Mouse (Mus musculus) midbrain, embryonic 14.5 days (tissue): ENCODE data around the gene Runx1. TPM values are rescaled to one million over a fixed set of nuclear protein-coding genes. Genes with fewer than 3 reads are reported as not detected.
A peak's percentile ranks its signal among the peaks of the same experiment; 100 is the strongest.

Source experiments
- ATAC-seq: fragments of 200-750 bp; cut with Nextera tagmentation; 2 replicates; pipeline ENCODE4 v1.8.0; 2017; ENCODE audit warnings: moderate number of reproducible peaks, moderate library complexity; ENCODE audit not compliant: low FRiP score, low TSS enrichment
- DNase-seq: peaks from one replicate; pipeline ENCODE4 v3.0.0-alpha.2; 2015
- H3K27ac ChIP-seq: fragments of 300-500 bp; sonication (generic); replicated peaks from 2 replicates; pipeline ENCODE4 v1.5.1; 2014; ENCODE audit warnings: mild to moderate bottlenecking, low read depth, low read length, moderate library complexity
- H3K27me3 ChIP-seq: fragments of 300-500 bp; sonication (generic); 2 replicates; pipeline ENCODE4 v1.6.1; 2014; ENCODE audit warnings: low read length, control low read depth, mixed read lengths; ENCODE audit not compliant: control insufficient read depth, insufficient read depth
- H3K36me3 ChIP-seq: fragments of 300-500 bp; sonication (generic); 2 replicates; pipeline ENCODE4 v1.6.1; 2014; ENCODE audit warnings: low read length, control low read depth; ENCODE audit not compliant: control insufficient read depth, insufficient read depth
- H3K4me1 ChIP-seq: fragments of 300-500 bp; sonication (generic); 2 replicates; pipeline ENCODE4 v1.6.1; 2014; ENCODE audit warnings: mild to moderate bottlenecking, antibody characterized with exemption, low read length, control low read depth; ENCODE audit not compliant: control insufficient read depth, insufficient read depth
- H3K4me2 ChIP-seq: fragments of 300-500 bp; sonication (generic); 2 replicates; pipeline ENCODE4 v1.6.1; 2014; ENCODE audit warnings: mild to moderate bottlenecking, low read length, moderate library complexity
- H3K4me3 ChIP-seq: fragments of 300-500 bp; sonication (generic); replicated peaks from 2 replicates; pipeline ENCODE4 v1.5.1; 2014; ENCODE audit warnings: low read depth, low read length
- H3K9ac ChIP-seq: fragments of 300-500 bp; sonication (generic); replicated peaks from 2 replicates; pipeline ENCODE4 v1.6.1; 2014; ENCODE audit warnings: mild to moderate bottlenecking, low read length, moderate library complexity
- H3K9me3 ChIP-seq: fragments of 300-500 bp; sonication (generic); 2 replicates; pipeline ENCODE4 v1.6.1; 2016; ENCODE audit warnings: low read length, control low read depth, mixed read lengths; ENCODE audit not compliant: control insufficient read depth
- WGBS: fragments of 180-500 bp; shearing (Covaris S2); extraction: QIAGEN DNeasy Blood & Tissue Kit; methylation state at CpG from one replicate; pipeline ENCODE4 v1.1.7; 2014; 5-methylcytosine and 5-hydroxymethylcytosine counted together
- polyA plus RNA-seq: library from polyadenylated mRNA; unstranded; fragments of >200 nt; fragmentation: Nextera tagmentation; extraction: Ambion mirVana; gene quantifications from 2 replicates; pipeline ENCODE4 v1.2.1, GENCODE M21; 2014

The Runx1 gene
- polyA plus RNA-seq, 1 experiment from 2014 or later = 0.76 TPM

GRCm38 (mm10) chr16:92644315-92644714 is 181.6 kb downstream of the Runx1 start:
- Histone ChIP-seq H3K9me3 (no peaks in the 10 kb centered on the region), H3K4me2 (no peak overlapping the region), H3K4me3 (no peak overlapping the region), H3K36me3 (no peaks in the 10 kb centered on the region), H3K4me1 (no peaks in the 10 kb centered on the region), H3K27me3 (no peaks in the 10 kb centered on the region), H3K9ac (no peak overlapping the region), H3K27ac (no peak overlapping the region)
- ATAC-seq = no peak
- WGBS = 74% methylated on average over 10 of the region's 10 CpGs
- no peak for DNase-seq

- H3K27ac ChIP-seq = no peak overlapping the region
- no peaks in the 10 kb centered on the region for H3K9me3 ChIP-seq
- no peaks in the 10 kb centered on the region for H3K36me3 ChIP-seq
- ATAC-seq (no peak), DNase-seq (no peak)
- WGBS = 92% methylated on average over 8 of the region's 8 CpGs
- H3K4me2 ChIP-seq = no peak overlapping the region
- no peak overlapping the region for H3K4me3 ChIP-seq
- no peaks in the 10 kb centered on the region for H3K4me1 ChIP-seq
- no peak overlapping the region for H3K9ac ChIP-seq
- no peaks in the 10 kb centered on the region for H3K27me3 ChIP-seq
Observed at GRCm38 (mm10) chr16:92642283-92642682, 183.7 kb downstream of the Runx1 start.

- Histone ChIP-seq H3K27ac (no peak overlapping the region), H3K9me3 (no peaks in the 10 kb centered on the region), H3K36me3 (no peaks in the 10 kb centered on the region), H3K4me2 (no peak overlapping the region), H3K4me1 (no peaks in the 10 kb centered on the region), H3K27me3 (no peaks in the 10 kb centered on the region), H3K9ac (no peak overlapping the region), H3K4me3 (no peak overlapping the region)
- ATAC-seq (no peak), DNase-seq (no peak)
- WGBS = 69% methylated on average over 6 of the region's 6 CpGs
Observed at GRCm38 (mm10) chr16:92641053-92641452, 184.9 kb downstream of the Runx1 start.

- ATAC-seq (no peak), DNase-seq (no peak)
- no peak overlapping the region for H3K4me3 ChIP-seq
- H3K9me3 ChIP-seq = no peaks in the 10 kb centered on the region
- H3K27ac ChIP-seq = no peak overlapping the region
- no peak overlapping the region for H3K9ac ChIP-seq
- 81% methylated on average over 8 of the region's 8 CpGs for WGBS
- no peaks in the 10 kb centered on the region for H3K27me3 ChIP-seq
- H3K4me2 ChIP-seq = no peak overlapping the region
- no peaks in the 10 kb centered on the region for H3K36me3 ChIP-seq
- no peaks in the 10 kb centered on the region for H3K4me1 ChIP-seq
Observed at GRCm38 (mm10) chr16:92639093-92639492, 186.9 kb downstream of the Runx1 start.

GRCm38 (mm10) chr16:92637033-92637432 is 188.9 kb downstream of the Runx1 start:
- Histone ChIP-seq H3K36me3 (no peaks in the 10 kb centered on the region), H3K4me1 (no peaks in the 10 kb centered on the region)
- WGBS = 55% methylated on average over 5 of the region's 5 CpGs

GRCm38 (mm10) chr16:92632115-92632763 is 193.7 kb downstream of the Runx1 start:
- Histone ChIP-seq H3K27me3 (no peaks in the 10 kb centered on the region), H3K36me3 (no peaks in the 10 kb centered on the region), H3K4me3 (no peak overlapping the region), H3K4me1 (no peaks in the 10 kb centered on the region; the same call in 1 of the 2 replicates), H3K9me3 (no peaks in the 10 kb centered on the region), H3K27ac (no peak overlapping the region), H3K4me2 (no peak overlapping the region), H3K9ac (no peak overlapping the region)
- ATAC-seq = no peak
- WGBS = 14% methylated on average over 11 of the region's 11 CpGs
- DNase-seq = no peak

More at GRCm38 (mm10) chr16:92637033-92637432, 188.9 kb downstream of the Runx1 start:
- DNase-seq = no peak
- ATAC-seq = no peak
- H3K4me3 ChIP-seq = no peak overlapping the region
- H3K9me3 ChIP-seq = no peaks in the 10 kb centered on the region
- H3K27ac ChIP-seq = no peak overlapping the region
- H3K27me3 ChIP-seq = no peaks in the 10 kb centered on the region
- no peak overlapping the region for H3K9ac ChIP-seq
- no peak overlapping the region for H3K4me2 ChIP-seq

GRCm38 (mm10) chr16:92631637-92632036 is 194.3 kb downstream of the Runx1 start:
- Histone ChIP-seq H3K9ac (no peak overlapping the region), H3K27ac (no peak overlapping the region), H3K4me3 (no peak overlapping the region), H3K36me3 (no peaks in the 10 kb centered on the region), H3K4me2 (no peak overlapping the region), H3K4me1 (no peaks in the 10 kb centered on the region; the same call in 1 of the 2 replicates), H3K27me3 (no peaks in the 10 kb centered on the region), H3K9me3 (no peaks in the 10 kb centered on the region)
- ATAC-seq = no peak
- 31% methylated on average over 6 of the region's 6 CpGs for WGBS
- DNase-seq = peak; percentile 29

- H3K4me1 ChIP-seq = no peaks in the 10 kb centered on the region; the same call in 1 of the 2 replicates
- 74% methylated on average over 5 of the region's 5 CpGs for WGBS
- no peak overlapping the region for H3K4me2 ChIP-seq
- no peak overlapping the region for H3K4me3 ChIP-seq
- no peak overlapping the region for H3K9ac ChIP-seq
- H3K27me3 ChIP-seq = no peaks in the 10 kb centered on the region
- H3K9me3 ChIP-seq = no peaks in the 10 kb centered on the region
- no peaks in the 10 kb centered on the region for H3K36me3 ChIP-seq
- DNase-seq (no peak), ATAC-seq (no peak)
- H3K27ac ChIP-seq = no peak overlapping the region
Observed at GRCm38 (mm10) chr16:92630950-92631349, 195.0 kb downstream of the Runx1 start.

- Histone ChIP-seq H3K27ac (no peak overlapping the region), H3K9ac (no peak overlapping the region), H3K4me2 (no peak overlapping the region), H3K4me3 (no peak overlapping the region), H3K9me3 (no peaks in the 10 kb centered on the region), H3K36me3 (no peaks in the 10 kb centered on the region), H3K4me1 (no peaks in the 10 kb centered on the region; the same call in 1 of the 2 replicates), H3K27me3 (no peaks in the 10 kb centered on the region)
- ATAC-seq (no peak), DNase-seq (no peak)
- 99% methylated on average over 7 of the region's 7 CpGs for WGBS
Observed at GRCm38 (mm10) chr16:92629829-92630228, 196.1 kb downstream of the Runx1 start.
